Mouse (Mus musculus): ENCODE measurements at regions not wholly inside any gene's neighbourhood (a gene's known extent, or its start where the extent isn't known, plus 50 kb on each side); places are given as distances from the start of the nearest gene placed in this dataset.
A peak's percentile ranks its signal among the peaks of the same experiment; 100 is the strongest.

- DNase-seq (ENCODE audit: low read depth, low spot score): no peak
These were observed 205.5 kb downstream of the Etnk1 start for GRCm38 (mm10) chr6:143372487-143372886.

GRCm38 (mm10) chr6:143373686-143374273 lies 206.8 kb downstream of the Etnk1 start:
- no peak for DNase-seq (ENCODE audit: low read depth, low spot score)

GRCm38 (mm10) chr6:143375951-143376713 lies 209.1 kb downstream of the Etnk1 start:
- no peak for DNase-seq (ENCODE audit: low read depth, low spot score)

GRCm38 (mm10) chr6:143377121-143377520 lies 210.1 kb downstream of the Etnk1 start:
- no peak for DNase-seq (ENCODE audit: low read depth, low spot score)

GRCm38 (mm10) chr6:143378126-143378525 lies 211.1 kb downstream of the Etnk1 start:
- no peak for DNase-seq (ENCODE audit: low read depth, low spot score)

GRCm38 (mm10) chr6:143380490-143380889 lies 213.5 kb downstream of the Etnk1 start:
- no peak for DNase-seq (ENCODE audit: low read depth, low spot score)

GRCm38 (mm10) chr6:143386597-143387450 lies 219.8 kb downstream of the Etnk1 start:
- DNase-seq (ENCODE audit: low read depth, low spot score): no peak

GRCm38 (mm10) chr6:143393543-143394207 lies 226.7 kb downstream of the Etnk1 start:
- DNase-seq (ENCODE audit: low read depth, low spot score): no peak

GRCm38 (mm10) chr6:143394377-143394776 lies 227.4 kb downstream of the Etnk1 start:
- DNase-seq (ENCODE audit: low read depth, low spot score): no peak

GRCm38 (mm10) chr6:143401436-143401835 lies 234.4 kb downstream of the Etnk1 start:
- no peak for DNase-seq (ENCODE audit: low read depth, low spot score)

- DNase-seq (ENCODE audit: low read depth, low spot score): no peak
These were observed 234.9 kb downstream of the Etnk1 start for GRCm38 (mm10) chr6:143401921-143402320.

- no peak for DNase-seq (ENCODE audit: low read depth, low spot score)
These were observed 235.7 kb downstream of the Etnk1 start for GRCm38 (mm10) chr6:143402766-143403165.

GRCm38 (mm10) chr6:143404521-143404920 lies 237.5 kb downstream of the Etnk1 start:
- no peak for DNase-seq (ENCODE audit: low read depth, low spot score)

GRCm38 (mm10) chr6:143412056-143412455 lies 245.0 kb downstream of the Etnk1 start:
- no peak for DNase-seq (ENCODE audit: low read depth, low spot score)

- DNase-seq (ENCODE audit: low read depth, low spot score): no peak
These were observed 245.7 kb downstream of the Etnk1 start for GRCm38 (mm10) chr6:143412721-143413120.

- DNase-seq (ENCODE audit: low read depth, low spot score): peak; percentile 52
These were observed 247.8 kb downstream of the Etnk1 start for GRCm38 (mm10) chr6:143414590-143415382.

GRCm38 (mm10) chr6:143415383-143415778 lies 248.4 kb downstream of the Etnk1 start:
- DNase-seq (ENCODE audit: low read depth, low spot score): no peak

- DNase-seq (ENCODE audit: low read depth, low spot score): no peak
These were observed 252.9 kb downstream of the Etnk1 start for GRCm38 (mm10) chr6:143419872-143420271.

- DNase-seq (ENCODE audit: low read depth, low spot score): no peak
These were observed 256.0 kb downstream of the Etnk1 start for GRCm38 (mm10) chr6:143423026-143423425.

- no peak for DNase-seq (ENCODE audit: low read depth, low spot score)
These were observed 258.3 kb downstream of the Etnk1 start for GRCm38 (mm10) chr6:143425182-143425829.
